Mouse (Mus musculus): ENCODE results near the gene Usp19.

DNA sequence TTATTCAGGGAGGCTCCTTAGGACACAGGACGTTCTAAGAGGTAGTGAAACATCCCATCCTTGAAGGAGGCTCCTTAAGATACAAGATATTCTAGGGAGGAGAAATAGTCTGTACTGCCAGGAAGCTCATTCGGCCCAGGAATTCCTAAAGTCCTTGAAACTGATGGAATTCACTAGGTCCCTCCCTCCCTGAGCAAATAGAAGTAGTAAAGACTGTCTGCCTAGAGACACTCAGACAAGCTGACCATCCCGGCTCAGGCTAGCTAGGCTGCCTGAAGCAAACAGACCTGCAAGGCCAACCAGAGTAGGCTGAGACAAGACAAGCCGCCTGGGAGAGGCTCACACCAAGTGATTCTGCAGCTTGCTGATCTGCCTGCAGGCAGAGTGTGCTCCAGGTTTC is 20.6 kb upstream of the Usp19 start:
- TF ChIP-seq CTCF (conservative IDR thresholded peaks at IDR 0.05; ENCODE audit: insufficient read depth, insufficient read length, low read depth, low read length): no peak
- no peak for TF ChIP-seq POLR2A (IDR thresholded peaks at IDR 0.05; ENCODE audit: low read depth, low read length)
